Mouse (Mus musculus): ENCODE measurements around the gene Rreb1.

The Rreb1 gene

GRCm38 (mm10) chr13:37878918-37879331, 100.7 kb downstream of the Rreb1 start:
- no peak for DNase-seq

GRCm38 (mm10) chr13:37879556-37879955, 101.4 kb downstream of the Rreb1 start:
- peak in 1 of 2 experiments; percentile 56 for DNase-seq

- no peak for DNase-seq
Observed at GRCm38 (mm10) chr13:37880035-37880434, 101.8 kb downstream of the Rreb1 start.

- DNase-seq: peak in 1 of 2 experiments; percentile 33
Observed at GRCm38 (mm10) chr13:37880581-37881130, 102.5 kb downstream of the Rreb1 start.

GRCm38 (mm10) chr13:37882521-37882920, 104.3 kb downstream of the Rreb1 start:
- DNase-seq: peak in 1 of 2 experiments; percentile 61

GRCm38 (mm10) chr13:37883008-37883407, 104.8 kb downstream of the Rreb1 start:
- DNase-seq: peak in 1 of 2 experiments; percentile 62

GRCm38 (mm10) chr13:37885392-37885791, 107.2 kb downstream of the Rreb1 start:
- no peak for DNase-seq

- no peak for DNase-seq
Observed at GRCm38 (mm10) chr13:37886024-37886423, 107.8 kb downstream of the Rreb1 start.

- DNase-seq: no peak
Observed at GRCm38 (mm10) chr13:37894756-37895155, 116.6 kb downstream of the Rreb1 start.

GRCm38 (mm10) chr13:37895564-37896254, 117.5 kb downstream of the Rreb1 start:
- peak; percentile 56 to 72 for DNase-seq

GRCm38 (mm10) chr13:37896423-37896822, 118.2 kb downstream of the Rreb1 start:
- no peak for DNase-seq

GRCm38 (mm10) chr13:37898772-37899171, 120.6 kb downstream of the Rreb1 start:
- DNase-seq: no peak

- peak in 1 of 2 experiments; percentile 67 for DNase-seq
Observed at GRCm38 (mm10) chr13:37903036-37903435, 124.8 kb downstream of the Rreb1 start.

- no peak for DNase-seq
Observed at GRCm38 (mm10) chr13:37903476-37903875, 125.3 kb downstream of the Rreb1 start.

- DNase-seq: no peak
Observed at GRCm38 (mm10) chr13:37904436-37904835, 126.2 kb downstream of the Rreb1 start.

- peak; percentile 49 to 80 for DNase-seq
Observed at GRCm38 (mm10) chr13:37908061-37908460, 129.9 kb downstream of the Rreb1 start.

GRCm38 (mm10) chr13:37908493-37908892, 130.3 kb downstream of the Rreb1 start:
- DNase-seq: no peak

- no peak for DNase-seq
Observed at GRCm38 (mm10) chr13:37909225-37909624, 131.0 kb downstream of the Rreb1 start.

- DNase-seq: no peak
Observed at GRCm38 (mm10) chr13:37912011-37912410, 133.8 kb downstream of the Rreb1 start.

GRCm38 (mm10) chr13:37912591-37913467, 134.6 kb downstream of the Rreb1 start:
- peak in 1 of 2 experiments; percentile 68 for DNase-seq

- DNase-seq: no peak
Observed at GRCm38 (mm10) chr13:37913963-37914362, 135.8 kb downstream of the Rreb1 start.

GRCm38 (mm10) chr13:37918336-37919261, 140.4 kb downstream of the Rreb1 start:
- DNase-seq: peak; percentile 56 to 75
